Mouse (Mus musculus) intestine, postnatal 0 days (tissue): Measurements from ENCODE around the gene Prkar1a. TPM values are rescaled to one million over a fixed set of nuclear protein-coding genes. Genes with fewer than 3 reads are reported as not detected.
A peak's percentile ranks its signal among the peaks of the same experiment; 100 is the strongest.

Experiments
- ATAC-seq: fragments of 200-750 bp; cut with Nextera tagmentation; 2 replicates; pipeline ENCODE4 v1.8.0; 2017; ENCODE audit warnings: mild to moderate bottlenecking, moderate TSS enrichment, moderate library complexity
- H3K27ac ChIP-seq: fragments of 300-500 bp; sonication (generic); 2 replicates; pipeline ENCODE4 v1.5.1; 2014; ENCODE audit warnings: mild to moderate bottlenecking, low read depth, low read length, moderate library complexity
- H3K27me3 ChIP-seq: fragments of 300-500 bp; sonication (generic); replicated peaks from 2 replicates; pipeline ENCODE4 v1.6.1; 2014; ENCODE audit warnings: low read length, mixed read lengths; ENCODE audit not compliant: control insufficient read depth, insufficient read depth
- H3K36me3 ChIP-seq: fragments of 300-500 bp; sonication (generic); 2 replicates; pipeline ENCODE4 v1.6.1; 2014; ENCODE audit warnings: mild to moderate bottlenecking, moderate library complexity; ENCODE audit not compliant: control insufficient read depth, insufficient read depth
- H3K4me1 ChIP-seq: fragments of 300-500 bp; sonication (generic); replicated peaks from 2 replicates; pipeline ENCODE4 v1.6.1; 2014; ENCODE audit warnings: antibody characterized with exemption, low read length, mixed read lengths; ENCODE audit not compliant: control insufficient read depth, insufficient read depth
- H3K4me2 ChIP-seq: fragments of 300-500 bp; sonication (generic); replicated peaks from 2 replicates; pipeline ENCODE4 v1.6.1; 2014; ENCODE audit warnings: low read depth, mild to moderate bottlenecking, moderate library complexity
- H3K4me3 ChIP-seq: fragments of 300-500 bp; sonication (generic); 2 replicates; pipeline ENCODE4 v1.5.1; 2014; ENCODE audit warnings: low read depth, low read length
- H3K9ac ChIP-seq: fragments of 300-500 bp; sonication (generic); 2 replicates; pipeline ENCODE4 v1.6.1; 2014; ENCODE audit warnings: mild to moderate bottlenecking, low read depth, low read length
- H3K9me3 ChIP-seq: fragments of 300-500 bp; sonication (generic); 2 replicates; pipeline ENCODE4 v1.6.1; 2016; ENCODE audit warnings: mixed run types; ENCODE audit not compliant: control insufficient read depth
- CTCF ChIP-seq: sonication (generic); IDR thresholded peaks from 2 replicates; pipeline ENCODE4 v1.5.1; 2016; ENCODE audit warnings: low read depth, mild to moderate bottlenecking, control low read depth, antibody characterized with exemption, moderate library complexity
- whole genome bisulfite sequencing: fragments of 180-500 bp; shearing (Covaris S2); extraction: QIAGEN DNeasy Blood & Tissue Kit; methylation state at CpG from one replicate; pipeline ENCODE4 v1.1.7; 2014; 5-methylcytosine and 5-hydroxymethylcytosine counted together
- polyA plus RNA-seq: library from polyadenylated mRNA; unstranded; fragments of >200 nt; fragmentation: Nextera tagmentation; extraction: Ambion mirVana; gene quantifications from 2 replicates; pipeline ENCODE4 v1.2.1, GENCODE M21; 2015

Prkar1a gene
- polyA plus RNA-seq, 1 experiment from 2014 or later, result 180 TPM

- WGBS, result 72% methylated on average over 10 of the region's 10 CpGs
- peaks cover 9% of the 10 kb centered on the region for H3K4me1 ChIP-seq
These were observed 49.5 kb downstream of the Prkar1a start for GRCm38 (mm10) chr11:109698740-109699139.

GRCm38 (mm10) chr11:109699784-109700183, 50.6 kb downstream of the Prkar1a start:
- Histone ChIP-seq H3K27ac (no peak overlapping the region), H3K36me3 (no peaks in the 10 kb centered on the region), H3K27me3 (no peaks in the 10 kb centered on the region), H3K4me1 (peaks cover 15% of the 10 kb centered on the region), H3K4me3 (no peak overlapping the region), H3K4me2 (no peak overlapping the region), H3K9me3 (no peaks in the 10 kb centered on the region), H3K9ac (no peak overlapping the region)
- WGBS, result 70% methylated on average over 2 of the region's 2 CpGs
- ATAC-seq, result no peak
- TF ChIP-seq CTCF, result peak; percentile 41

More at GRCm38 (mm10) chr11:109698740-109699139, 49.5 kb downstream of the Prkar1a start:
- no peak for ATAC-seq
- Histone ChIP-seq H3K9me3 (no peaks in the 10 kb centered on the region), H3K36me3 (no peaks in the 10 kb centered on the region), H3K27ac (no peak overlapping the region), H3K27me3 (no peaks in the 10 kb centered on the region), H3K9ac (no peak overlapping the region), H3K4me2 (no peak overlapping the region), H3K4me3 (no peak overlapping the region)
- TF ChIP-seq CTCF, result no peak

GRCm38 (mm10) chr11:109700761-109701160, 51.6 kb downstream of the Prkar1a start:
- Histone ChIP-seq H3K9ac (no peak overlapping the region), H3K27me3 (no peaks in the 10 kb centered on the region), H3K36me3 (no peaks in the 10 kb centered on the region), H3K4me2 (no peak overlapping the region), H3K27ac (no peak overlapping the region), H3K4me1 (peaks cover 19% of the 10 kb centered on the region), H3K4me3 (no peak overlapping the region), H3K9me3 (no peaks in the 10 kb centered on the region)
- WGBS, result 45% methylated on average over 6 of the region's 6 CpGs
- no peak for TF ChIP-seq CTCF
- ATAC-seq, result no peak

- H3K4me3 ChIP-seq, result no peak overlapping the region
- H3K9ac ChIP-seq, result no peak overlapping the region
- ATAC-seq, result peak; percentile 21; the same call in 1 of the 2 replicates
These were observed 53.0 kb downstream of the Prkar1a start for GRCm38 (mm10) chr11:109702031-109702815.

GRCm38 (mm10) chr11:109703845-109704244, 54.6 kb downstream of the Prkar1a start:
- TF ChIP-seq CTCF, result no peak
- WGBS, result 70% methylated on average over 9 of the region's 9 CpGs
- Histone ChIP-seq H3K27me3 (no peaks in the 10 kb centered on the region), H3K36me3 (no peaks in the 10 kb centered on the region), H3K27ac (no peak overlapping the region), H3K4me3 (no peak overlapping the region), H3K4me2 (no peak overlapping the region), H3K4me1 (peaks cover 19% of the 10 kb centered on the region), H3K9me3 (no peaks in the 10 kb centered on the region), H3K9ac (no peak overlapping the region)
- no peak for ATAC-seq

More at GRCm38 (mm10) chr11:109702031-109702815, 53.0 kb downstream of the Prkar1a start:
- Histone ChIP-seq H3K27me3 (no peaks in the 10 kb centered on the region), H3K27ac (peak overlapping the region; percentile 77), H3K4me2 (peak overlapping the region; percentile 30; the same call in 1 of the 2 replicates), H3K4me1 (peaks cover 19% of the 10 kb centered on the region), H3K9me3 (no peaks in the 10 kb centered on the region), H3K36me3 (no peaks in the 10 kb centered on the region)
- no peak for TF ChIP-seq CTCF
- WGBS, result 26% methylated on average over 10 of the region's 10 CpGs

GRCm38 (mm10) chr11:109704311-109705205, 55.4 kb downstream of the Prkar1a start:
- TF ChIP-seq CTCF, result no peak
- H3K4me3 ChIP-seq, result no peak overlapping the region
- H3K36me3 ChIP-seq, result no peaks in the 10 kb centered on the region
- no peak overlapping the region for H3K4me2 ChIP-seq
- H3K27ac ChIP-seq, result no peak overlapping the region
- no peaks in the 10 kb centered on the region for H3K9me3 ChIP-seq
- WGBS, result 89% methylated on average over 22 of the region's 22 CpGs
- H3K9ac ChIP-seq, result no peak overlapping the region
- no peak for ATAC-seq
- H3K4me1 ChIP-seq, result peaks cover 19% of the 10 kb centered on the region
- no peaks in the 10 kb centered on the region for H3K27me3 ChIP-seq
